Mouse (Mus musculus) limb, embryonic 10.5 days (tissue): ENCODE results near the gene Col15a1. TPM values are rescaled to one million over a fixed set of nuclear protein-coding genes. Genes with fewer than 3 reads are reported as not detected.

Experiments
- DNase-seq: peaks from one replicate; pipeline ENCODE4 v3.0.0-alpha.2; 2017; ENCODE audit warnings: low spot score
- H3K27ac ChIP-seq: fragments of 300-500 bp; sonication (generic); 2 replicates; pipeline ENCODE4 v1.5.1; 2016; ENCODE audit warnings: mild to moderate bottlenecking
- H3K27me3 ChIP-seq: fragments of 300-500 bp; sonication (generic); 2 replicates; pipeline ENCODE4 v1.6.1; 2016; ENCODE audit warnings: low read depth, mild to moderate bottlenecking; ENCODE audit not compliant: poor library complexity, severe bottlenecking
- H3K36me3 ChIP-seq: fragments of 300-500 bp; sonication (generic); 2 replicates; pipeline ENCODE4 v1.6.1; 2016; ENCODE audit warnings: mild to moderate bottlenecking, moderate library complexity
- H3K4me1 ChIP-seq: fragments of 300-500 bp; sonication (generic); 2 replicates; pipeline ENCODE4 v1.6.1; 2016
- H3K4me3 ChIP-seq: fragments of 300-500 bp; sonication (generic); 2 replicates; pipeline ENCODE4 v1.5.1; 2016; ENCODE audit warnings: mild to moderate bottlenecking, moderate library complexity
- H3K9me3 ChIP-seq: fragments of 300-500 bp; sonication (generic); replicated peaks from 2 replicates; pipeline ENCODE4 v1.6.1; 2016; ENCODE audit warnings: mild to moderate bottlenecking
- WGBS: fragments of 180-500 bp; shearing (Covaris S2); methylation state at CpG from one replicate; pipeline ENCODE4 v1.1.7; 2016; 5-methylcytosine and 5-hydroxymethylcytosine counted together
- polyA plus RNA-seq: library from polyadenylated mRNA; unstranded; fragments of >200 nt; fragmentation: Nextera tagmentation; extraction: Ambion mirVana; gene quantifications from 2 replicates; pipeline ENCODE4 v1.2.1, GENCODE M21; 2016

The Col15a1 gene
- polyA plus RNA-seq, 1 experiment from 2014 or later, result 8.4 TPM

GRCm38 (mm10) chr4:47251693-47252435 is 43.9 kb downstream of the Col15a1 start:
- Histone ChIP-seq H3K4me3 (no peak overlapping the region), H3K4me1 (no peaks in the 10 kb centered on the region), H3K9me3 (no peaks in the 10 kb centered on the region), H3K36me3 (no peaks in the 10 kb centered on the region), H3K27ac (no peak overlapping the region), H3K27me3 (no peaks in the 10 kb centered on the region)
- 88% methylated on average over 11 of the region's 11 CpGs for WGBS
- DNase-seq, result no peak

GRCm38 (mm10) chr4:47252627-47253026 is 44.7 kb downstream of the Col15a1 start:
- WGBS, result 95% methylated on average over 3 of the region's 3 CpGs
- H3K27ac ChIP-seq, result no peak overlapping the region
- no peak overlapping the region for H3K4me3 ChIP-seq
- no peaks in the 10 kb centered on the region for H3K27me3 ChIP-seq
- no peak for DNase-seq
- no peaks in the 10 kb centered on the region for H3K36me3 ChIP-seq
- no peaks in the 10 kb centered on the region for H3K9me3 ChIP-seq
- H3K4me1 ChIP-seq, result no peaks in the 10 kb centered on the region

GRCm38 (mm10) chr4:47255641-47256040 is 47.7 kb downstream of the Col15a1 start:
- H3K4me3 ChIP-seq, result no peak overlapping the region
- H3K4me1 ChIP-seq, result no peaks in the 10 kb centered on the region
- H3K27me3 ChIP-seq, result no peaks in the 10 kb centered on the region
- 49% methylated on average over 4 of the region's 4 CpGs for WGBS
- no peak overlapping the region for H3K27ac ChIP-seq
- H3K36me3 ChIP-seq, result no peaks in the 10 kb centered on the region
- peak; percentile 78 for DNase-seq
- no peaks in the 10 kb centered on the region for H3K9me3 ChIP-seq

- Histone ChIP-seq H3K27me3 (no peaks in the 10 kb centered on the region), H3K36me3 (no peaks in the 10 kb centered on the region), H3K4me1 (peaks cover under 1% of the 10 kb centered on the region; the same call in 1 of the 2 replicates), H3K4me3 (no peak overlapping the region), H3K9me3 (no peaks in the 10 kb centered on the region), H3K27ac (no peak overlapping the region)
- DNase-seq, result no peak
- 76% methylated on average over 3 of the region's 3 CpGs for WGBS
These were observed 50.2 kb downstream of the Col15a1 start for GRCm38 (mm10) chr4:47258201-47258600.

GRCm38 (mm10) chr4:47261049-47261448 is 53.1 kb downstream of the Col15a1 start:
- no peak for DNase-seq

DNA sequence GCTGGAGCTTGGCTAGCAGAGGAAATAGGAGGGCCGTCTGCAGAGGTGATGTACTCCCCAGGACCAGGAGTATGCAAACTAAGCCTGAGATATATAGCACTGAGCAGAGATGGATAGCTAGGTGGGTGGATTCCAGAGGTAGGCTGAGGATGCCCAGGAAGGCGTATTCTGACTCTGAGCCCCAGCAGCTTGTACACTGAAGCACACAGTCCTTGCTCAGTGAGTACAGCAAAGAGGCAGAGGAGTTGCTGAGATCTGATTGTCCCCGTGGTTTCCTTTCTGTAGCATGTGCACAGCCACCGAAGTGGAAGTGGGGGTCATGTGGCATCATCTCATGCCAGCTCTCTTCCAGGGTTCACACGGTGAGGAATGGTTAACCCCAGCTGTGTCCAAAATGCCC is 54.0 kb downstream of the Col15a1 start:
- Histone ChIP-seq H3K27ac (no peak overlapping the region), H3K4me1 (peaks cover 3% of the 10 kb centered on the region; the same call in 1 of the 2 replicates), H3K36me3 (no peaks in the 10 kb centered on the region), H3K9me3 (no peaks in the 10 kb centered on the region), H3K27me3 (no peaks in the 10 kb centered on the region), H3K4me3 (no peak overlapping the region)
- WGBS, result 76% methylated on average over 5 of the region's 5 CpGs
- DNase-seq, result no peak

More at GRCm38 (mm10) chr4:47261049-47261448, 53.1 kb downstream of the Col15a1 start:
- Histone ChIP-seq H3K4me1 (peaks cover 3% of the 10 kb centered on the region; the same call in 1 of the 2 replicates), H3K27me3 (no peaks in the 10 kb centered on the region), H3K36me3 (no peaks in the 10 kb centered on the region), H3K9me3 (no peaks in the 10 kb centered on the region), H3K4me3 (no peak overlapping the region), H3K27ac (no peak overlapping the region)
- WGBS, result 84% methylated on average over 6 of the region's 6 CpGs

DNA sequence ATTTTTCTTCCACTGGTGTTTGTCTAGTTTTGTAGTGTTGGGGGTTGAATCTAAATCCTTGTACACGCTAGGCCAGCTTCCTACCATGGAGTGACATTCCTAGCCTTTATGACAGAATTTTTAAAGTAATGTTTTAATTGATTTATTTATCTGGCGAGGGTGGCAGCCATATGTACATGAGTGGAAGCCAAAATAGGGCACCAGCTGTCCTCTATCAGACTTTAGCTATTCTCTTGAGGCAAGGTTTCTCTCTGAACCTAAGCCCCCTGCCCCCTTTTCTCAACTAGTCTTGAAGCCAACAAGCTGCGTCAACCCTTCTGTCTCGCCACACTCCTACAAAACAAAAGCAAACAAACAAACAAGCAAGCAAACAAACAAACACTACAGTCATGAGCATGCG is 57.6 kb downstream of the Col15a1 start:
- H3K9me3 ChIP-seq, result no peaks in the 10 kb centered on the region
- H3K4me3 ChIP-seq, result no peak overlapping the region
- peaks cover 7% of the 10 kb centered on the region; the same call in 1 of the 2 replicates for H3K4me1 ChIP-seq
- H3K27me3 ChIP-seq, result no peaks in the 10 kb centered on the region
- H3K36me3 ChIP-seq, result no peaks in the 10 kb centered on the region
- 89% methylated on average over 5 of the region's 5 CpGs for WGBS
- H3K27ac ChIP-seq, result no peak overlapping the region
- no peak for DNase-seq

DNA sequence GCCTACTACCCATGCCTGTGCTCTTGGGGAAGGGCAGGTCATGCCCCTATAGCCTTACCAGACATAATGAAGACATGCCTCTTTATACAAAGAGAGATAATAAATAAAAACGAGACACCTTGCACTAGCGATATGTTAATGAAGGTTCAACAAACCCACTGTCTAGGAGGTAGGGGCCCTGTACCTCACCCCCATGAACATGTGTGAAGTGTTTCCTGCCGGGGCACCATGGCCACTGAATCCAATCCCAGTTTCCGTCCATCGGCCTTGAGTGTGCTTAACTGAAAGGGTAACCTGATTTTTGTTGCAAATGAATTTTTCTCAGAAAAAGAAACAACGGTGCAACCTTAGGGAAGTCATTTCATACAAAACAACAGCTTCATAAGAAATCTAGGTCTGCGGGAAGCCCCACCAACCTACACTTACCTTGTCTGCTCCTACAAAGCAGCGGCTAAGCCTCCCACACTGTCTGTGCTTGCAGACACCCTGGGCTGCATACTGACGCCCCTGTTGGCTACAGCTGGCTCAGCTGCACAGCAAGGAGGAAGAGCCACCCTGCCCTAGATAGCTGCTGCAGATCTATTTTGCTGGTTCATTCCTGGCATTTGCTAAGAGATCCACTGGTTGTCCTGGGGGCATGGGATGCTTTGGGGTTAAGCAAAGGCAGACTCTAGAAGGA is 64.6 kb downstream of the Col15a1 start:
- H3K27ac ChIP-seq, result no peak overlapping the region
- 82% methylated on average over 9 of the region's 9 CpGs for WGBS
- no peak for DNase-seq

DNA sequence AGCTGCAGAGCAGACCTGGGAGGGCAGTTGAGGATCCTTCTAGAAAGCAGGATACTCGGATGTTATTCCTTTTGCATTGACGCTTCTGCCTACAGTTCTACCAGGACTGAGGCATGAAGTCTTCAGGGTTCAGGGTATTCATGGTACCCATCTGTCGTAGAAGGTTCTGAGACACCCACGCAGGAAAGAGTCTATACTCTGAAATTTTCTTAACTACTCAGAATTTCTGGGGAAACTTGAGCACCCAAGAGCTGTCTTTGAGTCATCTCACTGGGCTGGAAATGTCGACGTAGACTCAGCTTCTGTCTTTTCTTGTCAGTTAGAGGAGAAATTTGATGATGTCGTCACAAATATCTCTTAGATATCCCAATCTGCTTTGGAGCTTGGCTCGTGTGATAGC is 65.8 kb downstream of the Col15a1 start:
- H3K36me3 ChIP-seq, result no peaks in the 10 kb centered on the region
- H3K4me1 ChIP-seq, result peaks cover 11% of the 10 kb centered on the region
- no peak overlapping the region for H3K27ac ChIP-seq

More for the DNA sequence above, 64.6 kb downstream of the Col15a1 start:
- no peaks in the 10 kb centered on the region for H3K9me3 ChIP-seq
- no peak overlapping the region for H3K4me3 ChIP-seq
- H3K4me1 ChIP-seq, result peaks cover 11% of the 10 kb centered on the region
- no peaks in the 10 kb centered on the region for H3K36me3 ChIP-seq
- no peaks in the 10 kb centered on the region for H3K27me3 ChIP-seq

DNA sequence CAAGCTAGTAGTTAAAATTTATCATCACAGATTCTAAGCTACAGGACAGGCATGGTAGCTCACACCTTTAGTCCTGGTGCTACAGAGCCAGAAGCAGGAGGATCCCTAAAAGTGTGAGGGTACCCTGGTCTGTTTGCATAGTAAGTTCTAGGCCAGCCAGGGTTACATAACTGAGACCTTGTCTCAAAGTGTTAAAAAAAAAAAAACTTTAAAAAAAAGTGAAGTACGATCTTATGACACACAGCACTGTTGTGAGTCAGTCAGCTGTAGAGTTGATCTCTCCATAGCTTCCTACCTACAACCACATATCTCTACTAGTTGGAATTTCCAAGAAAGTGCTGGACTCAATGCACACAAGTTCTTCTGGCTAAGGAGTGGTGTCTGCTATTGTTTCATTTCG is 67.0 kb downstream of the Col15a1 start:
- no peak overlapping the region for H3K27ac ChIP-seq
- no peak for DNase-seq
- H3K27me3 ChIP-seq, result no peaks in the 10 kb centered on the region
- no peaks in the 10 kb centered on the region for H3K36me3 ChIP-seq
- 90% methylated on average over 2 of the region's 2 CpGs for WGBS
- H3K4me1 ChIP-seq, result peaks cover 21% of the 10 kb centered on the region
- H3K9me3 ChIP-seq, result no peaks in the 10 kb centered on the region
- H3K4me3 ChIP-seq, result no peak overlapping the region

More for the DNA sequence above, 65.8 kb downstream of the Col15a1 start:
- 88% methylated on average over 8 of the region's 8 CpGs for WGBS
- Histone ChIP-seq H3K4me3 (no peak overlapping the region), H3K27me3 (no peaks in the 10 kb centered on the region), H3K9me3 (no peaks in the 10 kb centered on the region)
- no peak for DNase-seq

GRCm38 (mm10) chr4:47278397-47278796 is 70.4 kb downstream of the Col15a1 start:
- Histone ChIP-seq H3K27me3 (no peaks in the 10 kb centered on the region), H3K4me1 (peaks cover 21% of the 10 kb centered on the region), H3K36me3 (no peaks in the 10 kb centered on the region), H3K27ac (no peak overlapping the region), H3K9me3 (no peaks in the 10 kb centered on the region), H3K4me3 (no peak overlapping the region)
- DNase-seq, result no peak
- WGBS, result 93% methylated on average over 6 of the region's 6 CpGs

DNA sequence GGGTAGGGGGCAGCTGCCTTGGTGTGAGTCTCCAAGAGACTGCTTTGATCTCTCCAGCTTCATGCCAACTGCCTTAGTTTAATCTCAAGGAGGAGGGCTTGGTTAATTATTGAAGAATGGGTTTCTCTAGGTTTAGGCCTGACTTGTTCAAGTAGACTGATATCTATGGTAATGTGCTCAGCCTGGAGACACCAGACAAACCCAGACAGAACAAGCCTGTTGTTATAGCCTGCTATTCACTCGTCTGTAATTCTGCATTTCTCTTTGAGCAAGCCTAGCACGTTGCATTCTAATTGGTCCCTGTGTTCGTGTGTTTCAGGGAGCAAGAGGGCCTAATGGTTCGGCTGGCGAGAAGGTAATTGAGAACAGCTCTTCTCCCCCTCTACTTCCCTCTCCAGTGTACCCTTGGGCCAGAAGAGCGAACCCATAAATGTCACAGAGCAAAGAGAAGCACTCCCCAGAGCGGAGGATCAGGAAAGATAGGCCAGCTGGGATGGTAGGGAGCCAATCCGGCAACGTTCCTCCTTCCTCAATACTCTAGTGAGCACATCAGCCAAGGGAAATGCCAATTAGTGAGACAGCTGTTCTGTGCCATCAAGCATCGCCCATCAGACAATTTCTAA is 71.2 kb downstream of the Col15a1 start:
- DNase-seq, result no peak
- WGBS, result 46% methylated on average over 10 of the region's 10 CpGs

DNA sequence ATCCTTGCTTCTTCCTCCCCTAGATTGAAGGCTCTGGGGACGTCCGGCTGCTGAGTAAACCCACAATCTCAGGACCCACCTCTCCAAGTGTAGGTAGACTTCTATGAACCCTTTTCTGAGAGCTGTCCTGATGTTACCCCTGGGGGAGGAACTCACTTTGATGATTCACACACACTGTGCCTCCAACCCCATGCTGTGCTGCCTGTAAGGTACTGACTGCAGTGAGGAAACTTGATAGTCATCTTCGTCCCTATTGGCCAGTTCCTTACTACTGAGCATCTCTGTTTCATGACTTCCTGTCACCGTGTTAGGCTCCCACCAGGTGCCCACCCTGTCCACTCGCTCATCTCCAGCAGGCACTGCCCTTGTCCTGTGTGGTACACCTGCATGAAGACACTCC is 72.2 kb downstream of the Col15a1 start:
- no peak overlapping the region for H3K27ac ChIP-seq

More for the DNA sequence above, 71.2 kb downstream of the Col15a1 start:
- H3K4me3 ChIP-seq, result no peak overlapping the region
- no peaks in the 10 kb centered on the region for H3K27me3 ChIP-seq
- no peaks in the 10 kb centered on the region for H3K36me3 ChIP-seq
- H3K4me1 ChIP-seq, result peaks cover 21% of the 10 kb centered on the region
- H3K9me3 ChIP-seq, result no peaks in the 10 kb centered on the region
- H3K27ac ChIP-seq, result no peak overlapping the region

More for the DNA sequence above, 72.2 kb downstream of the Col15a1 start:
- DNase-seq, result no peak
- WGBS, result 85% methylated on average over 5 of the region's 5 CpGs
- Histone ChIP-seq H3K4me3 (no peak overlapping the region), H3K27me3 (no peaks in the 10 kb centered on the region), H3K36me3 (no peaks in the 10 kb centered on the region), H3K4me1 (peaks cover 28% of the 10 kb centered on the region), H3K9me3 (no peaks in the 10 kb centered on the region)
